Mouse (Mus musculus) monocyte, adult 5-6 weeks (primary cell): ENCODE measurements around the gene Itga10. TPM values are rescaled to one million over a fixed set of nuclear protein-coding genes. Genes with fewer than 3 reads are reported as not detected.
"Not testable (repeated sequence)": the region's sequence is repeated elsewhere in the genome, so short reads cannot be mapped to it uniquely, and the experiment has no call there.

Experiments used
- ATAC-seq: fragments of 153-309, 156-312 bp; replicated peaks from 2 replicates; pipeline ENCODE4 v1.8.0; 2017; ENCODE audit warnings: mild to moderate bottlenecking; ENCODE audit not compliant: low TSS enrichment, insufficient number of reproducible peaks, severe bottlenecking, poor library complexity, low FRiP score
- total RNA-seq: library from RNA; stranded (forward); fragments of 200-1000, 200-491, 200-594 nt; gene quantifications from 3 replicates; pipeline ENCODE4 v1.2.3, GENCODE M21; 2017

Gene Itga10
- total RNA-seq, 1 experiment from 2014 or later, result 0.38 TPM

DNA sequence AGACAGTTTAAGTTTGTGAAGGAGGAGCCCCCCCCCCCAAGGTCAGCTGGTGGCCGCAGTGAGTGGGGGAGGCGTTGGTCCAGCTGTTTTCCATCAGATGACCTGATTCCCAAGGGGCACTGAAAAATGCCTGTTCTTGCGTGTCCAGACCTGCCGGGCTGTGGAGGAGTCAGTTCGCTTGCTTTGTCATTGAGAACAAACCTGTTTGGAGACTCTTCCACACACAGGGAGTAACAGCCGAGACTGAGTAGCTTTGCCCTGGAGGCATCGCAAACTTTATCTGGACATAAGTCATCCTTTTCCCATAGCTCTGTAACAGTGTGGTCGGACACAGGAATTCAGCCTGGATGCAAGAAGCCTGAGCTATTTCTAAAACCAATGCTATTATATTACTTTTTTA lies 29.1 kb downstream of the Itga10 start:
- ATAC-seq, result no peak

DNA sequence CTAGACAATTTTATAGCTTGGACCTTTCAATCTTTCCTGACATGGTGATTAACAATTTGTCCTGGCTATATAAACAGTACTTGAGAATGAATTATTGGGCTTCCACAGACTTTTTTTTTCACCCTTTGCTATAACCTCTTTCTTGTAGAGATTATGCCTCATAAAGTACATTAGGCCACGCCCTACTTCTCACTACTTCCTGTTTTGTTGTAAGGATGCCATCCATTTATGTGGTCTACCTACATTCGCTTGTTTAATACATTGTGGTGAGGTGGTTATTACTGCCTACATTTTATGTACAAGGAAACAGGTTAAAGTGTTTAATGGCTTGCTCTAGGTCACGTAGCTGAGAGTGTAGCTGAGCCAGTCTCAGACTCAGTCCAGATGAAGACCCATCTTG lies 29.8 kb downstream of the Itga10 start:
- no peak for ATAC-seq

DNA sequence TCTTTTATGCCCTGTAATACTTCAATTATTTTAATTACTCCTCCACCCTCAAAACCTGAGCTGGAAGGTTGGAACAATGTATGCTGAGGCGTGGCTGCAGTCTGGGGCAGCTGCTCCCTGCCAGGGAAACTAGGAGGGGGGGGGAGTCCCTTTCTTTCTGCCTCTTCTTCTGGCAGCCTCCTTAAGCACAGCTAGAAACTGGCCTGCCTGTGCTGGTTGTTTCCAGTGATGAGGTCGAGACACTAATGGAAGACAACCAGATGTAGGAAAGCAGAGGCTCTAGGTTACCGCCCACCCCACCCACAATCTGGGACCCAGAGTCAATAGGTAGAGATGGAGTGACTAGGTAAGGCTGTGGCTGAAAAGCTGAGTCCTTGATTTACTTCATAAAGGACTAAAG lies 30.3 kb downstream of the Itga10 start:
- ATAC-seq, result no peak

DNA sequence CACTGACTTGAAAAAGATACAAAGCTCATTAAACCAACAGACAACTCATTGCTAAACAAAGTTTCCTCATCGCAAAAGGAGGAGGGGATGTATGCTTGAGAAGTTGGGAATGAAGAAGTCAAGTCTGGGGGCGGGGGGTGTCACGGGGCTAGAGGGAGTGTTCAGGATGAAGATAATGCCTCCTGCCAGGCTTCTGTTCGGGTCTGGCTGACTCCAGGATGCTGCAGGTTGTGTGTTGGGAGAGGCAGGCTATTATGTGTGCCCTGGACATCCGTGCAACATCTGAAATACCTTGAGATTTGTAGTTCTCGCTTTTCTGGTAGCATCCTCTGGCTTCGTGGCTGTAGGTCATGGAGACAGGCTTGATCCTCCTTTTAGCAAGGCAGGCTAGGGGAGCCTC lies 33.1 kb downstream of the Itga10 start:
- no peak for ATAC-seq

DNA sequence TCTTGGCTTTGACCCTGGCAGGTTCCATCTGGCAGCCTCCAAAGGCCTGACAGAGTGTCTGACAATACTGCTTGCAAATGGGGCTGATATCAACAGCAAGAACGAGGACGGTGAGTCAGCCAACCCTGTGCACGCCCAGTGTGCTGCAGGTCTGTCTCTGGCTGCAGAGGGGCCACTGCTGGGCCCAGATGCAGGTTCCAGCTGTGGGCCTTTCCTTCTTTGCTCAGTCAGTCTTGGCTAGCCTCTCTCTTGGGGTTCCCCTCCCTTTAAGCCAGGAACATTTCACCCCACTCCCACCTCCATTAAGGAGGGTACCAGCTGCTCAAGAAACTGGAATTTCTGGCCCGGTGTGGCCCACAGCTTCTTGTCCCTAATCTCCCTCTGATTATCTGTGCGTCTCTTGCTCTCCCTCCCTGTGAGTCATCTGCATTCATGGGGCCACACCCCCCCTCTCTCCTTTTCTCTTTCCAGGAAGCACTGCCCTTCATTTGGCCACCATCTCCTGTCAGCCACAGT lies 33.8 kb downstream of the Itga10 start:
- ATAC-seq, result no peak

DNA sequence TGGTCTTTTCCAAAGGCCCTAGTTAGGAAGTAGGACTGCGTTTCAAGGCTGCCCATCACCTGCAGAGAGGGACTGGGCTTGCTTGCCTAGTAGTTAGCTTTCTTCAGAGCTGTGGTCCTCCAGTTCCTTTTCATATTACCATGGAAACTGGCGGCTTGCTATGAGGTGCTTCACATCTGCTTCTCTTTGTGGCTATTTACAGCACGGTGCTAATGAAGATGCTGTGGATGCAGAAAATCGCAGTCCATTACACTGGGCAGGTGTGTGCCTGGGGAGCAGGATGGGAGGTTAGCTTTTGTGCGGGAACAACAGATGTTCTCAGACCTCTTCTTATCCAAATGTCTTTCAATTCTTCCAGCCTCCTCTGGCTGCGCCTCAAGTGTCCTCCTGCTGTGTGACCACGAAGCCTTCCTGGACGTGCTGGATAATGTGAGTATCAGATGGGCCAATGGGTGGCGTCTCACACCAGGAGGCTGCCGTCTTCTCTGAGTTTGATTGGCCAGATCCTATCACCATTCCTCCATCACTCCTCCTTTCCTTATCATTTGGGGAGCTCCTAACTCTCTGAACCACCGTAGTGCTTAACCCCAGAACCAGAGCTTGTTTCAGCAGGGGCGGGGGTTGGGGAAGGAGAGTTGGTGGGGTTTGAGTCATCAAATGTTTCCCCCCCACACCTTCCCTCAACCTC lies 35.0 kb downstream of the Itga10 start:
- no peak for ATAC-seq

DNA sequence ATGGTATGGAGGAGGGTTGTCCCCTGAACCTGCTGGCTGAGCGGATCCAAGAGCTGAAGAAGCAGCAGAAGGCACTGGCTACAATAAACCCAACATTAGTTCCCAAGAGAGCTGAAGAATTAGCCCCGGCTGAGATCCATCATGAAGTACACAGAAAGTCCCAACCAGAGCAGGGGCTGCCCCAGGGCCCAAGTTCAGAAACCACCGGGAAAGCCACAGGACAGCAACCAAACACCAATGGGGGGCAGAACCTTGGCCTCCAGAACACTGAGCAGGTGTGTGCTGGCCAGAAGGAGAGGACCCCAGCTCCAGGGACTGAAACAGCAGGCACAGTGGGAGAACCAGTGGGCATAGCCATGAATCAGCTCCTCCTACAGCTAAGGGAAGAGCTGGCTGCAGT lies 38.1 kb downstream of the Itga10 start:
- no peak for ATAC-seq

DNA sequence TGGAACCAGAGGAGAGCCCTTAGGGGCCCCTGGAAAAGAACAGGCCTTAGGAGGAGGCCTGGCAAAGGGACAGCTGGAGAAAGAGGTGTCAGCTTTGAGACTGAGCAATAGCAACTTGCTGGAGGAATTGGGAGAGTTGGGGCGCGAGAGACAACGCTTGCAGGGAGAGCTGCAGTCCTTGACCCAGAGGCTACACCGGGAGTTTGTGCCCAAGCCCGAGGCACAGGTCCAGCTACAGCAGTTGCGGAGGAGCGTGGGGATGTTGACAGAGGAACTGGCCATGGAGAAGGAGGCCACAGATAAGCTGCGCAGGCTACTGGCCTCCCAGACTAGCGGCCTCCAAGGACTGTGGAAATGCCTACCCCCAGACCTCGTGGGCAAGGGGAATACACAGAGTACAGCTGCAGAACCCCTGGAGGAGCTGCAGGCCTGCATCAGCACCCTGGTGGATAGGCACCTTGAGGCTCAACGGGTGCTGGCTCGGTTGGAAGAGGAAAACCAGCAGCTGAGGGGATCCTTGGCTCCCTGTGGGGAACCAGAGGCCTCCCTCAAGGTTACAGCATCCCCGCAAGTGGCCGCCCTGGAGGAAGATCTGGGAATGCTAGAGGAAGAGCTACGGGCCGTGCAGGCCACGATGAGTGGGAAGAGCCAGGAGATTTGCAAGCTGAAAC lies 38.9 kb downstream of the Itga10 start:
- no peak for ATAC-seq

DNA sequence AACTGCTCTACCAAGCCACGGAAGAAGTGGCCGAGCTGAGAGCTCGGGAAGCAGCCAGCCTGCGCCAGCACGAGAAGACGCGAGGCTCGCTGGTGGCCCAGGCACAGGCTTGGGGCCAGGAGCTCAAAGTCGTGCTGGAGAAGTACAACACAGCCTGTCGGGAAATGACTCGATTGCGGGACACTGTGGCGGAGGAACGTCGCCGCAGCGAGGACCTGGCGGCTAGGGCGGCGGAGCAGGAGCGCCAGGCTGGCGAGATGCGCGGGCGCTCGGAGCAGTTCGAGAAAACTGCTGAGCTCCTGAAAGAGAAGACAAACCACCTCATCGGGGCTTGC lies 39.4 kb downstream of the Itga10 start:
- no peak for ATAC-seq

DNA sequence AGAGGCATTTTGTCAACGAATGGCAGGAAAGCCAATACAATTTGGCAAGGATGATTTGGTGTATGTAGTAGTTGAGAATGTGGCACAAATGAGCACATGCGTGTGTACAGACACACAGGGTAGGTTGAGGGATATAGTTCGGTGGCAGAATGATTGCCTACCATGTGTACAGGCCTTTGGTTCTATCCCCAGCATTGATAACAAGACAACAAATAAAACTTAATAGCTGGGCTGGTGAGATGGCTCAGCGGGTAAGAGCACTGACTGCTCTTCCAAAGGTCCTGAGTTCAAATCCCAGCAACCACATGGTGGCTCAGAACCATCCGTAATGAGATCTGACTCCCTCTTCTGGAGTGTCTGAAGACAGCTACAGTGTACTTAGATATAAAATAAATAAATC lies 40.7 kb downstream of the Itga10 start:
- ATAC-seq, result not testable (repeated sequence)

DNA sequence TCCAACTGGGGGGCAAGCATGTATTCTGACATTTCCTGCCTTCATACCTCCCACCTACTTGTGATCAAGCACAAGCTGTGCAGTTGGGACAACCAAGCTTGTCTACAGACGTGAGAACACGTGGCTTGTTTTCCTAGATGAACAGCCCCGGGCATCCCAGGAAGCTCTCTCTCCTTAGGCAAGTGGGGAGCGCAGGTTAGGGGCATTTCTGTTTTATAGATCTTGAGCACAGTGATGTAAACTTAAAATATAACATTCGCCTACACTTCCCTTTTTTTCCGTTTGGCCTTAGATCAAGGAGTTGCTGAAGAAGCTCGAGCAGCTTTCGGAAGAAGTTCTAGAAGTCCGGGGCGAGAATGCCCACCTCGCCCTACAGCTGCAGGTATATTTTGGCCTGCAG lies 43.5 kb downstream of the Itga10 start:
- ATAC-seq, result no peak

DNA sequence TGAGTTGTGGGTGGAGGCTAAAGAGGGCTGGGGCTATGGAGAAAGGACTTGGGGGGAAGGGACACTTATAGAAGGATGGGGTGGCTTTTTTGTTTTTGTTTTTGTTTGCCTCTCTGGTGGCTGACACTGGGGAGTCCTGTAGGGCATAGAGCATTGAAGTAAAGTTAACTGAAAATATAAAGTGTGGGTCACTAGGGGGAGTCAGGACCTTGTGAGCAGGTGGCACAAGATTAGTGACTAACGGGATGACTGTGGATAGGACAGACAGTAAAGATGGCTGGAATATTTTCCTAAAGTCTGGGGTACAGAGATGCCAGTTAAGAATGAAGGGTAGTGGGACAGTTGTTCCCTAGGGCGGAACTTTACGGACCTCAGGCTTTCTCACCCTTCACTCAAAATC lies 44.9 kb downstream of the Itga10 start:
- 0 out of 2 replicates have a peak, but pooled peaks have one; percentile 36 for ATAC-seq

DNA sequence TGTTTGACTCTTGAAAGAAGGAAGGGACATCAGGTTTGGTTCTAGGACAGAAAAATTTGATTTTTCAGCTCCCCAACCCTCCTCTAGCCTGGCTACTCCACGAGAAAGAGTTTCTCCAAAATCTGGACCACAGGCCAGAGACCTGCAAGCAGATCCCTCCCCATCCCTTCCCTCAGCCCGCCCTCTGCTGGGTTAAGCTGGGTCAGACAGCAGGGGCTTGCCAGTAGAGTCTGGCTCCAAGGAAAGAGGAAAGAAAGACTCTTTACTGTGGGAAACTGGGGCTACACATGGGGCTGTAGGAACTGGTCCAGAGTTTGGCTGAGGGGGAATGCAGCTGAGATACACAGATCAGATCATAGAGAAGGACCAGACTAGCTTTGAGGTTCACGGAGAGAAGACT lies 47.1 kb downstream of the Itga10 start:
- ATAC-seq, result no peak

DNA sequence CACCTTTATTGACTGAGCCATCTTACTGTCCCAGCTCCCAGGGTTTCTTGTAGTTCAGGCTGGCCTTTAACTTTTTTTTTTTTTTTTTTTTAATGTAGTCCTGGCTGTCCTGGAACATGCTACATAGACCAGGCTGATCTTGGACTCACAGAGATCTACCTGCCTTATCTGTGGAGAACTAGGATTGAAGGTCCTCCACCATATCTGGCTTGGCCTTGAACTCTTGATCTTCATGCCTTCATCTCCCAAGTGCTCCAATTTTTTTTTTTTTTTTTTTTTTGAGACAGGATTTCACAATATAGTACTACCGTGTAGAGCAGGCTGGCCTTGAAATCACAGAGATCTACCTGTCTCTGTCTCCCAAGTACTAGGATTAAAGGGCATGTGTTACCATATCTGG lies 48.2 kb downstream of the Itga10 start:
- ATAC-seq, result no peak

DNA sequence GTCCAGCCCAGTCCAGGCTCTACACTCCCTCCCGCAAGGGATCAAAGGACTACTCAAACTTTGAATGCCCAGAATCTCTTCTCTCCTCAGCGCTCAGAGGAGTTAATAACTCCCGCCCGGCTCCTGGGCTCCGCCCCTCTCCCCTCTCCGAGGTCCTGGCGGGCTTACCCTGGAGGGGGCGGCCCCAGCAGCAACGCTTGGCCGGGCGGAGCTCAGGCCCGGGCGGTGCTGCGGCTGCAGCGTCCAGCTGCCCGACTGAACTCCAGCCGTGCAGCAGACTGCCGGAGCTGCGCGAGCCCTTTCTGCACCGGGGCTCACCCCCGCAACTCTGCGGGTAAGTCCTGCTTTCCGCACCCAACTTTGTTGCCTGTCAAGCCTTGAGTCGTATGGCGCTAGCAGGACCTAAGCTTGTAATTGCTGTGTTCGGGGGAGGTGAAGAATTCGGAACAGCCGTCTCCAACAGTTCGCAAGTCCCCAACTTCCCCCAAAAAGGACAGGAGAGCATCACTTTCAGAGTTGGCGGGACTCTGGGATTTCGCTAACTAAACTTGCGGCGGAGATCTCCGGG lies 50.9 kb downstream of the Itga10 start, which contains the start of gene Pias3:
TSS of gene Pias3 (plus strand) at position 187 of the 568 bp plus-strand sequence.
- ATAC-seq, result peak; percentile 51

DNA sequence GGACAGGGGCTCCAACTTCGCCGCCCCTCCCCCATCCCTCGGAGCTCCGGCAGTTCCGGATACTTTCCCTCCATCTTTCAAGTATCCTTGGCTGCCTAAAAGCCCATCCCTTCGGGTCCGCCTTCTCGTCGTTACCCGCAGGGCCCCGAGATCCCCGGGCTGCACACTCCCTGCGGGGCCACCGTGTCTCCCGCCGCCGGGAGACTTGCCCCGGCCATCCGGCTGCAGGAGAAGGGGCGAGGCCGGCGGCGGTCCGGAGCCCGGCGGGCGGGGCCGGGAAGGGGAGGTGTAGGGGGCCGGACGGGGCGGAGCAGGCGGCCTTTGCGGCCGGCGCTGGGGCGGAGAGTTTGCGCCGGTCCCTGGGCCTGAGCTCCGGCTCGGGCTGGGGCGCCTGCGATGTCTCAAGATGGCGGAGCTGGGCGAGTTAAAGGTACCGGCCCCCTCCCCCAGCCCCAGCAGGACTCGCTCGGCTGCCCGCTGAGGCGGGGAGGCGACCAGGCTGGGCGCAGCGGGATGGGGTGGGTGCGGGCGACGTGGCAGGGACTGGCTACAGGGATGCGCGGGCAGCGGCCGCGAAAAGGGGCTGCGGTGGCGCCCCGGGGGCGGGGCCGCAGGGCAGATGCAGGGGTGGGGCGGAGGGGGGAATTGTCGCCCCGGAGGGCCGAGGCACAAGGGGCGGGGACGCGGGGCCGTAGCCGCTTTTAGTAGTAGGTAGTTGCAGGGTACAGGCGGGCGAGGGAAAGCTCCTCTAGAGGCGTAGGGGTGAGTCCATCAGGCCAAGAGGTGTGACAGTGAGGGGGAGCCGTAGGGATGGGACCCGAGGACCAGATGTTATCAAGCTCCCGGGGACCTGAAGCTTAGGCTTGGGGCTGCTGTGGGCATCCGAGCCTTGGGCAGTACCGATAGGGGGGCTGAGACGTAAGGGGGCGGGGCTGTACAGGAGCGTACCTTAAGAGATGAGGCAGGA lies 51.7 kb downstream of the Itga10 start:
- peak; percentile 71 for ATAC-seq

DNA sequence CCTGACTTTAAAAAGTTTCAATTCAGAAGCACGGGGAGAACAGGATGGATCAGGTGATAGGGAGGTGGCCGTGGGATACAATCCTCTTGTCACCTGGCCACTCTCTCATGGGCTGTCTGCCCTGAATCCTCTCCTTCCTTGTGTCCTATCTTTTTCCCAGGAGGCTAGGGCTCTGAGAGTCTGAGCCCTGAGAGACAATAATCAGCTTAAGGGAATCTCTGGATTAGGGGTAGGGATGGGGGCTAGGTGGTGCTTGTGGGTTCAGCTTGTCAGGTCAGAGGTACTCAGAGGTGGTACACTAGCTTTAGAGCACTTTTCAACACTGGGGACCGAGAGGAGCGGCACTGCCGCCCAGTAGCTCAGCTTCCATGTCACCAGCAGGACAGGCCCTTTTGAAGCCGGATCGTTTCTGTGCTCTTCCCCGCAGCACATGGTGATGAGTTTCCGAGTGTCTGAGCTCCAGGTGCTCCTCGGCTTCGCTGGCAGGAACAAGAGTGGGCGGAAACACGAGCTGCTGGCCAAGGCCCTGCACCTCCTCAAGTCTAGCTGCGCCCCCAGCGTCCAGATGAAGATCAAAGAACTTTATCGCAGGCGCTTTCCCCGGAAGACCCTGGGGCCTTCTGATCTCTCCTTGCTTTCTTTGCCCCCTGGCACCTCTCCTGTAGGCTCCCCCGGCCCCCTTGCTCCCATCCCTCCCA lies 53.8 kb downstream of the Itga10 start:
- no peak for ATAC-seq

DNA sequence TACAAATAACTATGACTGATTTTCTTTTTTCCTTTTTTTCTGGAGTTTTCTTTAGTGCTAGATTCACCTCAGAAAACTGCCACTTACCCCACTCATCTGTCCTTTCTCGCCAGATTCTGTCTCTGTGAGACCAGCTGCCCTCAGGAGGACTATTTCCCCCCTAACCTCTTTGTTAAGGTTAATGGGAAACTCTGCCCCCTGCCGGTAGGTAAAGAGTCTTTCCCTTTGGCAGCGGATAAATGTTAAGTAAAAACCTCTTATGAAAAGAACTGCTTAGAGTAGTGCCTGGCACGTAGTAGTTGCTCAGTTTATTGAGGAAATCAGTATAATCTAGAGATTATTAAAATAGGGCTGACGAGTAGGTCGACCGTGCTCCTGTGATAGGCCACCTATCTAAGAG lies 55.0 kb downstream of the Itga10 start:
- ATAC-seq, result no peak
